In the genomic region with DNA sequence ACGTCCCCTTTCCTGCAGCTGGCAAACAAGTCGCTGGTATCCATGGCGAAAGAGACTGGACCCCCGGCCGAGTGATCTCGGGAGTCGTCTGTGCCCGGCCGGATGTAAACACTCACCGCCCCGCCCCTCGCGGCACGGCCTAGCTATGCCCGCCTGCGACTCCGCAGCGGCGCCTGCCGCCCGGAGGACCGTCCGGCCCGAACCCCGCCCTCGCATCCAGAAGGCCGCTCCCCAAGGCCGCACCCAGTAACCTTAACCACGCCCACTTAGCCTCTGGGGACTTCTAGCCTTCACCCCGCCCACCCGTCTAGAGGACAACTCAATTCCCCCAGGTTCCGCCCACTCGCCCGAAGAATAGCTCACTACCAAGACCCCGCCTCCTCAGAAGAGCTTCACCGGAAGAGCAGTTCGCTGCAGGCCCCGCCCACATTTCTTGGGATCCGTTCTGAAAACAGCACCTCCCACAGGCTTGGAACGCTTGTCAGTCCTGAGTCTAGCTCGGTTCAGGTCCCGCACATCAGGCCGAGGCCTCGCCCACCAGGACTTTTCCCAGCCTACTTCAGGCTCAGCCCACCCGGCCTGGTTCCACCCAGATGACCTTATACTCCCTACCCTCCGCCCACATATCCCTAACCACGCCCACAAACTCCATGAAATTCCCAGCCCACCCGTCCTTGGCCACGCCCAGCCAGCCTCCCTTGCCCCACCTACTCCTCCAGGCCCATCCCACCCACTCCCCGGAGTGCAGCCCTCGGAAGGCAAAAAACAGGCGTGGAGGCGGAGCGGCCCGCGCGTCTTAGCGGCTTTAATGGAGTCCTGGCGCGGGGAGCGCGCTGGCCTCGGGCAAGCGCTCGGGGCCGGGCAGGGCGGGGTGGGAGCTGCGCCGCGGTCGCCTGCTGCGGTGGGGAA, we compare ENCODE assay signal across 8 mouse cellular contexts. TPM values are rescaled to one million over a fixed set of nuclear protein-coding genes. Genes with fewer than 3 reads are reported as not detected.
A peak's percentile ranks its signal among the peaks of the same experiment; 100 is the strongest.
DNase-seq lines count a peak whose midpoint lies in the region; ATAC-seq and TF ChIP-seq lines count a peak whose summit lies in the region.

Gene Abtb1 (minus strand): TSS at position 204 of the 909 bp plus-strand sequence.

- peak within 1 kb of the TSS; percentile 86 for H3K4me2 ChIP-seq in kidney, embryonic 14.5 days (replicated peaks; ENCODE audit: low read depth, low read length)
- peak within 1 kb of the TSS; percentile 90 for H3K4me2 ChIP-seq in limb, embryonic 15.5 days

- no peak for TF ChIP-seq POLR2A in bone marrow macrophage, adult 2 months (IDR thresholded peaks at IDR 0.05; ENCODE audit: borderline replicate concordance, low read depth, low read length)
- TF ChIP-seq POLR2A in embryonic fibroblast, embryonic 13.5 days (IDR thresholded peaks at IDR 0.05; ENCODE audit: low read depth, low read length), result peak; percentile 66

- peak within 1 kb of the TSS; percentile 69 for H3K27ac ChIP-seq in bone marrow macrophage, adult 2 months (ENCODE audit: insufficient read depth, low read depth, low read length)
- 0 out of 2 replicates have a peak within 1 kb of the TSS, but pooled peaks have one; percentile 21 for H3K27ac ChIP-seq in embryonic fibroblast, embryonic 13.5 days (ENCODE audit: insufficient read depth, low read length)
- peak within 1 kb of the TSS; percentile 71 for H3K27ac ChIP-seq in kidney, embryonic 14.5 days (ENCODE audit: low read depth, low read length)
- H3K27ac ChIP-seq in limb, embryonic 15.5 days, result peak within 1 kb of the TSS; percentile 90

- peak within 1 kb of the TSS; percentile 78 for H3K9ac ChIP-seq in kidney, embryonic 14.5 days (ENCODE audit: low read depth, low read length)
- H3K9ac ChIP-seq in limb, embryonic 15.5 days, result peak within 1 kb of the TSS; percentile 76

- TF ChIP-seq CTCF in bone marrow macrophage, adult 2 months (IDR thresholded peaks at IDR 0.05; ENCODE audit: low read depth, low read length), result no peak
- peak; percentile 55; the same call in 1 of the 2 replicates for TF ChIP-seq CTCF in embryonic fibroblast, embryonic 13.5 days (IDR thresholded peaks at IDR 0.05; ENCODE audit: borderline replicate concordance, insufficient read depth, low read length)

- H3K9me3 ChIP-seq in kidney, embryonic 14.5 days (ENCODE audit: control insufficient read depth, low read length), result no peaks in the 10 kb centered on the region
- H3K9me3 ChIP-seq in limb, embryonic 15.5 days, result no peaks in the 10 kb centered on the region

- peak; percentile 96 for ATAC-seq in kidney, embryonic 14.5 days (ENCODE audit: low FRiP score, low TSS enrichment)
- ATAC-seq in limb, embryonic 15.5 days (ENCODE audit: insufficient number of reproducible peaks, low FRiP score, low TSS enrichment, low read depth), result peak; percentile 99

- WGBS in kidney, embryonic 14.5 days, result under 1% methylated on average over 70 of the region's 72 CpGs
- WGBS in limb, embryonic 15.5 days, result 1% methylated on average over 72 of the region's 72 CpGs

- H3K4me3 ChIP-seq in bone marrow macrophage, adult 2 months (ENCODE audit: insufficient read depth, low read length), result peak within 1 kb of the TSS; percentile 72
- H3K4me3 ChIP-seq in embryonic fibroblast, embryonic 13.5 days (ENCODE audit: insufficient read depth, low read length), result peak within 1 kb of the TSS; percentile 83
- H3K4me3 ChIP-seq in kidney, embryonic 14.5 days (ENCODE audit: low read length), result peak within 1 kb of the TSS; percentile 81
- H3K4me3 ChIP-seq in limb, embryonic 15.5 days, result peak within 1 kb of the TSS; percentile 89

- peak; percentile 100 for DNase-seq in A20 (ENCODE audit: low read depth, low spot score)
- DNase-seq in heart, adult 9 months (ENCODE audit: low spot score in 2 of 2), result peak; percentile 99 to 100
- peak; percentile 97 to 98 for DNase-seq in monocyte, adult 2 months (ENCODE audit: low read depth in 1 of 2, low spot score in 2 of 2)
- DNase-seq in spleen, postnatal 36 days (ENCODE audit: low spot score in 2 of 2), result peak; percentile 100

- H3K36me3 ChIP-seq in kidney, embryonic 14.5 days (ENCODE audit: control insufficient read depth, insufficient read depth, low read length), result peaks cover 20% of the 10 kb centered on the region
- peaks cover 34% of the 10 kb centered on the region for H3K36me3 ChIP-seq in limb, embryonic 15.5 days

- peaks cover 23% of the 10 kb centered on the region for H3K4me1 ChIP-seq in bone marrow macrophage, adult 2 months (ENCODE audit: control insufficient read depth, insufficient read depth, low read length)
- H3K4me1 ChIP-seq in embryonic fibroblast, embryonic 13.5 days (ENCODE audit: control insufficient read depth, insufficient read depth, low read length), result no peaks in the 10 kb centered on the region
- H3K4me1 ChIP-seq in kidney, embryonic 14.5 days (ENCODE audit: control insufficient read depth, insufficient read depth, low read length), result peaks cover 13% of the 10 kb centered on the region
- H3K4me1 ChIP-seq in limb, embryonic 15.5 days, result peaks cover 23% of the 10 kb centered on the region

- H3K27me3 ChIP-seq in kidney, embryonic 14.5 days (ENCODE audit: control insufficient read depth, insufficient read depth, low read length), result no peaks in the 10 kb centered on the region
- no peaks in the 10 kb centered on the region for H3K27me3 ChIP-seq in limb, embryonic 15.5 days

RNA-seq across cellular contexts. Expression of gene Abtb1, which starts in this region (rescaled TPM):
- polyA plus RNA-seq in bone marrow macrophage, adult 2 months (2012; ENCODE audit: insufficient read depth, insufficient read length, missing spikeins), result 33.6 and 40.7 TPM in 2 replicates
- 4.9 and 5.3 TPM in 2 replicates for polyA plus RNA-seq in embryonic fibroblast, embryonic 13.5 days (2011; ENCODE audit: insufficient read length, low read depth, missing spikeins)
- polyA plus RNA-seq in kidney, embryonic 14.5 days (2014; fragmentation: Nextera tagmentation; extraction: Ambion mirVana), result 24.8 and 27.1 TPM in 2 replicates
- 29.9 and 33.3 TPM in 2 replicates for polyA plus RNA-seq in limb, embryonic 15.5 days (2015; fragmentation: Nextera tagmentation; extraction: Ambion mirVana)

Comparison
In these comparisons a context has a peak if more than half of its experiments do, and no peak if none do; other contexts are left out.
1. Peak in every context shown above with its lines: DNase-seq, ATAC-seq, H3K4me3 ChIP-seq and H3K27ac ChIP-seq.
2. H3K27ac ChIP-seq: peak in every context shown above with its lines; median percentile 90 in limb, embryonic 15.5 days; 71 in kidney, embryonic 14.5 days; 69 in bone marrow macrophage, adult 2 months; 21 in embryonic fibroblast, embryonic 13.5 days.